Mouse (Mus musculus) fibroblast of lung, adult 2 months (primary cell): Measurements from ENCODE around the gene Cdh19.

Source experiments
- DNase-seq: peaks from one replicate; pipeline ENCODE4 v3.0.0-alpha.2; 2011; ENCODE audit warnings: low read depth

Cdh19 gene

DNA sequence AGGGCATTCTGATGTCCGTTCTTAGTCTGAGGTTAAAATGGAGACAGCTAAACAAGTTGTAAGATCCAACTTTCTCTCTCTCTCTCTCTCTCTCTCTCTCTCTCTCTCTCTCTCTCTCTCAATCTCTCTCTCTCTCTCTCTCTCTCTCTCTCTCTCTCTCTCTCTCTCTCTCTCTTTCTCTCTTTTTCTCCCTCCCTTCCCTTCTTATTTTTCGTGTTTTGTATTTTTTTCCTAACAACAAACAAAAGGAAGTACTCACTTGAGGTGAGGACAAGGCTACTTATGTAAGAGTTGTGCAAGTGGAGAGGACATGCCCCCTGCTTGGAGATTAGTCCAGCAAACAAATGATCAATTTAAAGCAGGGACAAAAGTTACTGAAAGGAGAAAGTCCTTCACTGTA is at the start of gene Cdh19:
Gene Cdh19 (minus strand): TSS at position 101 of the 400 bp plus-strand sequence.
- no peak for DNase-seq

DNA sequence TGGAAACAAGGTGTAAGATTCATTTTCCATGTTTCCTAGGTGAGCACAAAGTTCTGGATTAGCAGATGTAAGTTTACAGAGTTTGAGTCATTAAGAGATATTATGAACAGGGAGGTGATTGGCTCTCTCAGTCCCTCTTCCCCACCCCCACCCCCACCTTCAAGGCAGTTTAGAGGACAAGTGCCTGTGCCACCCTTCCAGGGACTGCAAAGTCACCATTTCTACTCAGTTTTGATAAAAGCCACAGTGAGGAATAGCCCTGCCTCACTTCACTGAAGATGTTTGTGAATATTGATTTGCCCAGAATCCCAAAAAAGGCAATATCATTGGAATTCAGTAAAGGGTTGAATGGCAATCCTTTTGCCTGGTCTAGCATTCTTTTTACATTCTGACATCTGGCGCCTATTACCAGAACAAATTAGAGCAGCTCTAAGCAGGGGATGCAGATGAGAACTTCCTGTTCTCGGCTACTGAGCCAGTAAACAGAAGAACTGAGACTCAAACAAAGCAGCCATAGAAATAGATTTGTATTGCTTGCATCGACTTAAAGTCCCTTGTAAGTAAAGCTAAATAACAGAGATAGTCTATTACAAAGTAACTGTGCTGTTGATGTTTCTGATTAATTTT is 43.2 kb upstream of the Cdh19 start:
- DNase-seq: no peak

DNA sequence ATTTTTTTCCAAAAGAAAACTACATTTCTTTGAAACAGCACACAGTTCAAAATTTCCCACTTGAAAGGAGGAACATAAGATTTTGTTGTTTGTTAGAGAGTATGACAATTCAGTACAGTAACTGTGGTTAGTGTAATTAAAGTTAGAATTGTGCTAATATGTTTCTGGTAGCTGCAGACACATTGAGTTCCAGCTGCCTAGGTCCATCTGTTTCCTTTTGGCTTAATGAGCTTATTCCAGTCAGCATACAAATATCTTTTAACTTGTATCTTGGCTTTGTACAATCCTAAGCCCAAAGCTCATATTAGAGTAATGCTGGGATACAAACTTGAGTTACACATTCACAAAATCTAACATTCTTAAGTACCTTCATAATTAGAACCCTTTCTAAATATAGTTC is 40.3 kb upstream of the Cdh19 start:
- no peak for DNase-seq

GRCm38 (mm10) chr1:110989824-110990223 is 12.4 kb upstream of the Cdh19 start:
- no peak for DNase-seq

DNA sequence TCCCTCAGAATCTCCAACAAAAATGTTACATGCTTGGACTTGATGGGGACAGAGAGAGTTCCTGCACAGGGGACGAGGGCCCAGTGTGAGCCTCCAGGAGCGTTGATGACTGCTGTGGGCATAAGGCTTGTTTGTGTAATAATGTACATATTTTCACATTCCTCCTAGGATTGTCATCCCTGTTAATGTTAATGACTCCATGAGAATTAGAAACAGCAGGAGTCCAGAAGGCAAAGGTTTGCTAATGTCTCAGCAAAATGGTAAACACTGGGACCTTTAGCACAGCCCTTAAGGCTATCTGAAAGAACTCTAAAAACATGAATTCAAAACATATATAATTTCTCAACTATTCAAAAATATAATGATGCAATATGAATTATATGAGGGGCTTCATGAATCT is 8.2 kb downstream of the Cdh19 start:
- no peak for DNase-seq

GRCm38 (mm10) chr1:110909752-110910151 is 67.6 kb downstream of the Cdh19 start:
- DNase-seq: no peak

GRCm38 (mm10) chr1:110909218-110909617 is 68.2 kb downstream of the Cdh19 start:
- DNase-seq: no peak

- DNase-seq: no peak
Observed at GRCm38 (mm10) chr1:110904266-110904665, 73.1 kb downstream of the Cdh19 start.
